Mouse (Mus musculus) intestine, embryonic 16.5 days (tissue): ENCODE results near the gene Usp45. TPM values are rescaled to one million over a fixed set of nuclear protein-coding genes. Genes with fewer than 3 reads are reported as not detected.

Source experiments
- ATAC-seq: fragments of 200-750 bp; cut with Nextera tagmentation; 2 replicates; pipeline ENCODE4 v1.8.0; 2017; ENCODE audit warnings: moderate TSS enrichment, moderate library complexity
- H3K27ac ChIP-seq: fragments of 300-500 bp; sonication (generic); 2 replicates; pipeline ENCODE4 v1.5.1; 2014; ENCODE audit warnings: mild to moderate bottlenecking, low read length
- H3K27me3 ChIP-seq: fragments of 300-500 bp; sonication (generic); replicated peaks from 2 replicates; pipeline ENCODE4 v1.6.1; 2014; ENCODE audit warnings: low read length, control low read depth, mixed read lengths; ENCODE audit not compliant: control insufficient read depth, insufficient read depth
- H3K36me3 ChIP-seq: fragments of 300-500 bp; sonication (generic); 2 replicates; pipeline ENCODE4 v1.6.1; 2014; ENCODE audit warnings: low read length, control low read depth; ENCODE audit not compliant: control insufficient read depth, insufficient read depth
- H3K4me1 ChIP-seq: fragments of 300-500 bp; sonication (generic); 2 replicates; pipeline ENCODE4 v1.6.1; 2014; ENCODE audit warnings: low read length, control low read depth, mixed read lengths; ENCODE audit not compliant: control insufficient read depth, insufficient read depth
- H3K4me2 ChIP-seq: fragments of 300-500 bp; sonication (generic); 2 replicates; pipeline ENCODE4 v1.6.1; 2014; ENCODE audit warnings: low read depth, low read length, control low read depth
- H3K4me3 ChIP-seq: fragments of 300-500 bp; sonication (generic); 2 replicates; pipeline ENCODE4 v1.5.1; 2014; ENCODE audit warnings: mild to moderate bottlenecking, low read length
- H3K9ac ChIP-seq: fragments of 300-500 bp; sonication (generic); 2 replicates; pipeline ENCODE4 v1.6.1; 2014; ENCODE audit warnings: low read depth, low read length
- H3K9me3 ChIP-seq: fragments of 300-500 bp; sonication (generic); 2 replicates; pipeline ENCODE4 v1.6.1; 2016; ENCODE audit warnings: low read length, control low read depth; ENCODE audit not compliant: control insufficient read depth
- WGBS: fragments of 180-500 bp; shearing (Covaris S2); extraction: QIAGEN DNeasy Blood & Tissue Kit; methylation state at CpG from one replicate; pipeline ENCODE4 v1.1.7; 2014; 5-methylcytosine and 5-hydroxymethylcytosine counted together
- polyA plus RNA-seq: library from polyadenylated mRNA; unstranded; fragments of >200 nt; fragmentation: Nextera tagmentation; extraction: Ambion mirVana; gene quantifications from 2 replicates; pipeline ENCODE4 v1.2.1, GENCODE M21; 2015

The Usp45 gene
- polyA plus RNA-seq, 1 experiment from 2014 or later: 5.3 TPM

- 82% methylated on average over 8 of the region's 8 CpGs for WGBS
- no peak overlapping the region for H3K4me2 ChIP-seq
- no peaks in the 10 kb centered on the region for H3K4me1 ChIP-seq
- no peaks in the 10 kb centered on the region for H3K36me3 ChIP-seq
- no peak overlapping the region for H3K9ac ChIP-seq
- no peaks in the 10 kb centered on the region for H3K9me3 ChIP-seq
- H3K27me3 ChIP-seq: no peaks in the 10 kb centered on the region
- no peak overlapping the region for H3K27ac ChIP-seq
- ATAC-seq: no peak
- no peak overlapping the region for H3K4me3 ChIP-seq
These were observed 118.9 kb downstream of the Usp45 start for GRCm38 (mm10) chr4:21885831-21886230.

Other genes starting within 250 kb of the Usp45 start
- gene Prdm13, start 81.2 kb upstream of the Usp45 start, polyA plus RNA-seq: not detected in 2 replicates
- gene Ccnc, start 39.5 kb upstream of the Usp45 start, polyA plus RNA-seq: 29.1 and 30.8 TPM in 2 replicates
- 16.2 and 18.0 TPM in 2 replicates for gene Tstd3, start 56 bp downstream of the Usp45 start, polyA plus RNA-seq
- gene Pnisr, start 80.4 kb downstream of the Usp45 start, polyA plus RNA-seq: 74.4 and 79.3 TPM in 2 replicates
- 17.3 and 19.1 TPM in 2 replicates for gene Coq3, start 112.5 kb downstream of the Usp45 start, polyA plus RNA-seq
- 2.5 and 3.2 TPM in 2 replicates for gene Faxc, start 164.2 kb downstream of the Usp45 start, polyA plus RNA-seq